ENCODE assay signal across 8 mouse cellular contexts in the genomic region with DNA sequence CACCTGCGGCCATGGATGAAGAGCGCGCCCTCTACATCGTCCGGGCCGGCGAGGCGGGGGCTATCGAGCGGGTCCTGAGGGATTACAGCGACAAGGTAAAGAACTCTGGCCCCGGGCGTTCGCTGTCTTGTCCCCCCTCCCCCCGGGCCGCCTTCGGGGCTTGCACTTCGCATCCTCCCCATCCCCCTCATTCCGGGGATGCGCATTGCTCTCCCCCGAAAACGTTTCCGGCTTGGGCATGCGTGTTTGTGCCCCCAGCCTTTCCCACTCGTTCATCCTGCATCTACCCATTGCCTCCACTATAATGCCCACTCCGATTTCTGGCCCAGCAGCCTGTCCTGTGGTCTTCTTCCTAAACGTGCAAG. TPM values are rescaled to one million over a fixed set of nuclear protein-coding genes. Genes with fewer than 3 reads are reported as not detected.
DNase-seq lines count a peak whose midpoint lies in the region; ATAC-seq and TF ChIP-seq lines count a peak whose summit lies in the region.

No protein-coding gene starts in this region.

- TF ChIP-seq POLR2A in liver, adult 2 months (IDR thresholded peaks at IDR 0.05; ENCODE audit: extremely low read depth, insufficient read depth, low read length), result no peak
- no peak for TF ChIP-seq POLR2A in embryonic fibroblast, embryonic 13.5 days (IDR thresholded peaks at IDR 0.05; ENCODE audit: low read depth, low read length)
- TF ChIP-seq POLR2A in olfactory bulb, adult 2 months (IDR thresholded peaks at IDR 0.05; ENCODE audit: insufficient read depth, low read depth, low read length), result no peak

- H3K9me3 ChIP-seq in limb, embryonic 12.5 days, result no peaks in the 10 kb centered on the region

- H3K27me3 ChIP-seq in liver, adult 2 months (ENCODE audit: control insufficient read depth, insufficient read depth, low read length), result no peaks in the 10 kb centered on the region
- no peaks in the 10 kb centered on the region for H3K27me3 ChIP-seq in limb, embryonic 12.5 days

- ATAC-seq in limb, embryonic 12.5 days (ENCODE audit: insufficient number of reproducible peaks, insufficient read depth, low FRiP score, low TSS enrichment, low read depth), result 0 out of 2 replicates have a peak, but pooled peaks have one; percentile 3

- TF ChIP-seq CTCF in liver, adult 2 months (IDR thresholded peaks at IDR 0.05; ENCODE audit: low read depth, low read length), result no peak
- no peak for TF ChIP-seq CTCF in embryonic fibroblast, embryonic 13.5 days (IDR thresholded peaks at IDR 0.05; ENCODE audit: borderline replicate concordance, insufficient read depth, low read length)
- no peak for TF ChIP-seq CTCF in olfactory bulb, adult 2 months (IDR thresholded peaks at IDR 0.05; ENCODE audit: insufficient read depth, low read depth, low read length)

- H3K36me3 ChIP-seq in liver, adult 2 months (ENCODE audit: control insufficient read depth, insufficient read depth, low read length), result no peaks in the 10 kb centered on the region
- no peaks in the 10 kb centered on the region for H3K36me3 ChIP-seq in limb, embryonic 12.5 days

- peak overlapping the region; percentile 57 for H3K27ac ChIP-seq in liver, adult 2 months (replicated peaks; ENCODE audit: insufficient read depth, low read depth, low read length)
- H3K27ac ChIP-seq in embryonic fibroblast, embryonic 13.5 days (ENCODE audit: insufficient read depth, low read length), result peak overlapping the region; percentile 98; the same call in 1 of the 2 replicates
- H3K27ac ChIP-seq in limb, embryonic 12.5 days, result peak overlapping the region; percentile 96
- peak overlapping the region; percentile 99 for H3K27ac ChIP-seq in olfactory bulb, adult 2 months (ENCODE audit: insufficient read depth, low read depth, low read length)

- under 1% methylated on average over 25 of the region's 27 CpGs for WGBS in liver, adult 2 months
- WGBS in limb, embryonic 12.5 days, result under 1% methylated on average over 27 of the region's 27 CpGs
- WGBS in olfactory bulb, adult 2 months, result under 1% methylated on average over 27 of the region's 27 CpGs

- peaks cover 30% of the 10 kb centered on the region; the same call in 1 of the 2 replicates for H3K79me2 ChIP-seq in liver, adult 2 months (ENCODE audit: control insufficient read depth, insufficient read depth, low read length)

- H3K4me3 ChIP-seq in liver, adult 2 months (ENCODE audit: insufficient read depth, low read depth, low read length), result peak overlapping the region; percentile 91
- H3K4me3 ChIP-seq in embryonic fibroblast, embryonic 13.5 days (ENCODE audit: insufficient read depth, low read length), result peak overlapping the region; percentile 94
- peak overlapping the region; percentile 81 for H3K4me3 ChIP-seq in limb, embryonic 12.5 days (replicated peaks)
- H3K4me3 ChIP-seq in olfactory bulb, adult 2 months (ENCODE audit: insufficient read depth, low read depth, low read length), result peak overlapping the region; percentile 88

- DNase-seq in adrenal gland, postnatal 25 days, result peak; percentile 49
- no peak for DNase-seq in adrenal gland, adult 2 months
- no peak for DNase-seq in liver, adult 2 months (ENCODE audit: extremely low read depth, low read depth, low spot score)
- no peak for DNase-seq in liver
- DNase-seq in cerebellum, adult 18-20 months, result no peak

- H3K4me1 ChIP-seq in liver, adult 2 months (ENCODE audit: control insufficient read depth, insufficient read depth, low read length), result peaks cover 3% of the 10 kb centered on the region; the same call in 1 of the 2 replicates
- H3K4me1 ChIP-seq in embryonic fibroblast, embryonic 13.5 days (ENCODE audit: control insufficient read depth, insufficient read depth, low read length), result no peaks in the 10 kb centered on the region
- peaks cover 15% of the 10 kb centered on the region for H3K4me1 ChIP-seq in limb, embryonic 12.5 days (replicated peaks)
- H3K4me1 ChIP-seq in olfactory bulb, adult 2 months (ENCODE audit: control insufficient read depth, insufficient read depth, low read length), result peaks cover 3% of the 10 kb centered on the region

- H3K4me2 ChIP-seq in limb, embryonic 12.5 days, result peak overlapping the region; percentile 86

- peak overlapping the region; percentile 85 for H3K9ac ChIP-seq in liver, adult 2 months (ENCODE audit: low read depth, low read length)
- H3K9ac ChIP-seq in limb, embryonic 12.5 days (replicated peaks), result peak overlapping the region; percentile 83

RNA-seq across cellular contexts. Expression of a gene that starts 0.3 kb away (rescaled TPM):
- 32.3 and 35.6 TPM in 2 replicates for total RNA-seq in adrenal gland, postnatal 25 days (2021)
- total RNA-seq in adrenal gland, adult 2 months (2021), result 10 to 100 TPM; 35.8 to 36.2 TPM
- polyA plus RNA-seq in adrenal gland, adult 2 months (2012; rRNA removed), result 6.7 TPM in 2 replicates
- 7.1 and 8.7 TPM in 2 replicates for total RNA-seq in liver, adult 2 months (2014; rRNA removed)
- 4.1 and 5.1 TPM in 2 replicates for polyA plus RNA-seq in liver, adult 2 months (2012; rRNA removed)
- 19.7 and 22.0 TPM in 2 replicates for polyA plus RNA-seq in embryonic fibroblast, embryonic 13.5 days (2011; ENCODE audit: insufficient read length, low read depth, missing spikeins)
- 30.3 and 34.4 TPM in 2 replicates for polyA plus RNA-seq in limb, embryonic 12.5 days (2016; fragmentation: Nextera tagmentation; extraction: Ambion mirVana)
- polyA plus RNA-seq in olfactory bulb, adult 2 months (2012; ENCODE audit: insufficient read depth, insufficient read length, low replicate concordance, missing spikeins), result not detected in 2 replicates
